Mouse (Mus musculus): ENCODE data around the gene Ttc9. TPM values are rescaled to one million over a fixed set of nuclear protein-coding genes. Genes with fewer than 3 reads are reported as not detected.

Gene Ttc9
- total and polyA plus RNA-seq, 2 experiments from 2014 or later = 3.6 to 7.9 TPM

- DNase-seq (ENCODE audit: low spot score) = no peak
- no peak overlapping the region for H3K4me2 ChIP-seq (ENCODE audit: low read depth, low read length)
- WGBS = 57% methylated on average over 5 of the region's 5 CpGs
- no peak overlapping the region for H3K9ac ChIP-seq (replicated peaks; ENCODE audit: low read depth, low read length)
- H3K4me3 ChIP-seq (ENCODE audit: low read depth, low read length) = no peak overlapping the region
- ATAC-seq (ENCODE audit: insufficient read depth, low read depth) = no peak
- H3K27ac ChIP-seq (ENCODE audit: low read depth) = no peak overlapping the region
- H3K4me1 ChIP-seq (ENCODE audit: control insufficient read depth, insufficient read depth) = no peaks in the 10 kb centered on the region
- TF ChIP-seq EP300 (IDR thresholded peaks at IDR 0.05; ENCODE audit: low read depth) (no peak), CTCF (IDR thresholded peaks at IDR 0.05; ENCODE audit: low read depth) (no peak)
- no peaks in the 10 kb centered on the region for H3K27me3 ChIP-seq (ENCODE audit: control insufficient read depth, insufficient read depth, low read length)
- H3K9me3 ChIP-seq (replicated peaks; ENCODE audit: control insufficient read depth, low read length) = no peaks in the 10 kb centered on the region
- no peaks in the 10 kb centered on the region for H3K36me3 ChIP-seq (replicated peaks; ENCODE audit: control insufficient read depth, insufficient read depth, low read length)
These were observed 9.6 kb downstream of the Ttc9 start for GRCm38 (mm10) chr12:81640656-81641055.

DNA sequence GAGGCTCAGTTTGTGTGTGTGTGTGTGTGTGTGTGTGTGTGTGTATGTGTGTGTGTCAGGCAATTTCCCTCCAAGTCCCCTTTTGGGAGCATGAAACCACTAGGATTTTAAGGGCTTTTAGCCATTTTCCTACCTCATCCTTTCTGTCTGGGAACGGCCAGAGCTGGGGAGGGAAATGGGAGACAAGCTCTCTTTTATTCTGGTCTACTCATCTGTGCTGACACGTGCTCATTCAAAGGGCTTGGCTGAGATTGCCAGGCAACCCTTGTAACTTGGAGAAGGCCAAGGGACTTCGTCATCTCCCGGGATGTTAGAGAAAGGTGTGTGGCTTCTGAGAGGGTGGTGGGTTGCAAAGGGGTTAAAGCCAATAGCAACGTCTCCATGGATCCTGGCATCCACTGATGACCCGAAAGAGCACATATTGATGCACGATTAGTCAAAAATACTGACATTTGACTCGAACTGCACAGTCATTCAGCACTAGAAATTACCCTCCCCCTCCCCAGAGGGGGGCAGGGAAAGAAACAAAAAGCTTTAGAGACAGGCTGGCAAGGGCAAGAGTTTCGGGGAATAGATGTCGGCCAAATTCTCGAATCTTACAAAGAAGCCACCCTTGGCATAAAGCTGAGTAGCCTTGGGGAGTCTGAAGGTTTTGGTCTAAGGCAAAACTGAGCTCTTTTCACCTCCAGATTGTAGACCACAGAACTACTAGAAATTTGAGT, 11.5 kb downstream of the Ttc9 start:
- H3K4me3 ChIP-seq (ENCODE audit: low read depth, low read length) = no peak overlapping the region
- ATAC-seq (ENCODE audit: insufficient read depth, low read depth) (no peak), DNase-seq (ENCODE audit: low spot score) (no peak)
- no peaks in the 10 kb centered on the region for H3K4me1 ChIP-seq (ENCODE audit: control insufficient read depth, insufficient read depth)
- no peaks in the 10 kb centered on the region for H3K27me3 ChIP-seq (ENCODE audit: control insufficient read depth, insufficient read depth, low read length)
- TF ChIP-seq EP300 (IDR thresholded peaks at IDR 0.05; ENCODE audit: low read depth) = no peak
- TF ChIP-seq CTCF (IDR thresholded peaks at IDR 0.05; ENCODE audit: low read depth) = no peak
- no peaks in the 10 kb centered on the region for H3K36me3 ChIP-seq (replicated peaks; ENCODE audit: control insufficient read depth, insufficient read depth, low read length)
- 67% methylated on average over 11 of the region's 11 CpGs for WGBS
- no peaks in the 10 kb centered on the region for H3K9me3 ChIP-seq (replicated peaks; ENCODE audit: control insufficient read depth, low read length)
- H3K9ac ChIP-seq (replicated peaks; ENCODE audit: low read depth, low read length) = no peak overlapping the region
- no peak overlapping the region for H3K27ac ChIP-seq (ENCODE audit: low read depth)
- H3K4me2 ChIP-seq (ENCODE audit: low read depth, low read length) = no peak overlapping the region

GRCm38 (mm10) chr12:81646811-81647210, 15.8 kb downstream of the Ttc9 start:
- no peaks in the 10 kb centered on the region for H3K36me3 ChIP-seq (replicated peaks; ENCODE audit: control insufficient read depth, insufficient read depth, low read length)
- TF ChIP-seq CTCF (IDR thresholded peaks at IDR 0.05; ENCODE audit: low read depth) = no peak
- TF ChIP-seq EP300 (IDR thresholded peaks at IDR 0.05; ENCODE audit: low read depth) = no peak
- no peak overlapping the region for H3K4me3 ChIP-seq (ENCODE audit: low read depth, low read length)
- no peak overlapping the region for H3K27ac ChIP-seq (ENCODE audit: low read depth)
- H3K9me3 ChIP-seq (replicated peaks; ENCODE audit: control insufficient read depth, low read length) = peaks cover 5% of the 10 kb centered on the region; the same call in 1 of the 2 replicates
- WGBS = 79% methylated on average over 6 of the region's 6 CpGs
- H3K4me1 ChIP-seq (ENCODE audit: control insufficient read depth, insufficient read depth) = no peaks in the 10 kb centered on the region
- DNase-seq (ENCODE audit: low spot score) = no peak
- H3K4me2 ChIP-seq (ENCODE audit: low read depth, low read length) = no peak overlapping the region
- no peak for ATAC-seq (ENCODE audit: insufficient read depth, low read depth)
- no peaks in the 10 kb centered on the region for H3K27me3 ChIP-seq (ENCODE audit: control insufficient read depth, insufficient read depth, low read length)
- H3K9ac ChIP-seq (replicated peaks; ENCODE audit: low read depth, low read length) = no peak overlapping the region

- no peaks in the 10 kb centered on the region for H3K36me3 ChIP-seq (replicated peaks; ENCODE audit: control insufficient read depth, insufficient read depth, low read length)
- H3K4me2 ChIP-seq (ENCODE audit: low read depth, low read length) = no peak overlapping the region
- TF ChIP-seq EP300 (IDR thresholded peaks at IDR 0.05; ENCODE audit: low read depth) = no peak
- no peak for TF ChIP-seq CTCF (IDR thresholded peaks at IDR 0.05; ENCODE audit: low read depth)
- WGBS = 76% methylated on average over 8 of the region's 8 CpGs
- H3K4me1 ChIP-seq (ENCODE audit: control insufficient read depth, insufficient read depth) = no peaks in the 10 kb centered on the region
- ATAC-seq (ENCODE audit: insufficient read depth, low read depth) = no peak
- H3K9me3 ChIP-seq (replicated peaks; ENCODE audit: control insufficient read depth, low read length) = peaks cover 5% of the 10 kb centered on the region; the same call in 1 of the 2 replicates
- H3K27me3 ChIP-seq (ENCODE audit: control insufficient read depth, insufficient read depth, low read length) = no peaks in the 10 kb centered on the region
- DNase-seq (ENCODE audit: low spot score) = no peak
- H3K27ac ChIP-seq (ENCODE audit: low read depth) = no peak overlapping the region
- H3K9ac ChIP-seq (replicated peaks; ENCODE audit: low read depth, low read length) = no peak overlapping the region
- no peak overlapping the region for H3K4me3 ChIP-seq (ENCODE audit: low read depth, low read length)
These were observed 22.3 kb downstream of the Ttc9 start for GRCm38 (mm10) chr12:81653344-81653743.

DNA sequence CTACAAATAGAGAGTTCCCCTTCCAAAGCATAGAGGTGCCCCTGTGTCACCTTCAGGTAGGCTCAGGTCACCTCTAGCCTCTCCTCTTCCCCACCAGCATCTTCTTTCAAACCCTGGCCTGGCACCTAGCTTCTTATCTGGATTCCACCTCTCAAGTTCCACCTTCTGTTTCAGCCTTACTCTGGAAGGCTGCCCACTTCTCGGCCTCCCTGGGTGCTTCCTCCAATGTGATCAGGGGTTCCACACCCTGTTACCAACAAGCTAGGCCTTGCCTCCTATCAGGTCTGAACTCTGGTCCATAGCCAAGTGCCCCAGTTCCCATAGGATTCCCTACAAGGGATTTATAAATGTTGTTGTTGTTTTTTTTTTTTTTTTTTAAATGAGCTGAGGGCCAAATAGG, 26.3 kb downstream of the Ttc9 start:
- no peaks in the 10 kb centered on the region for H3K27me3 ChIP-seq (ENCODE audit: control insufficient read depth, insufficient read depth, low read length)
- no peak overlapping the region for H3K4me3 ChIP-seq (ENCODE audit: low read depth, low read length)
- 38% methylated on average over 1 of the region's 1 CpGs for WGBS
- no peak for TF ChIP-seq EP300 (IDR thresholded peaks at IDR 0.05; ENCODE audit: low read depth)
- DNase-seq (ENCODE audit: low spot score) (no peak), ATAC-seq (ENCODE audit: insufficient read depth, low read depth) (no peak)
- H3K36me3 ChIP-seq (replicated peaks; ENCODE audit: control insufficient read depth, insufficient read depth, low read length) = no peaks in the 10 kb centered on the region
- H3K4me1 ChIP-seq (ENCODE audit: control insufficient read depth, insufficient read depth) = no peaks in the 10 kb centered on the region
- no peaks in the 10 kb centered on the region for H3K9me3 ChIP-seq (replicated peaks; ENCODE audit: control insufficient read depth, low read length)
- H3K9ac ChIP-seq (replicated peaks; ENCODE audit: low read depth, low read length) = no peak overlapping the region
- H3K27ac ChIP-seq (ENCODE audit: low read depth) = no peak overlapping the region
- no peak overlapping the region for H3K4me2 ChIP-seq (ENCODE audit: low read depth, low read length)

GRCm38 (mm10) chr12:81658086-81658485, 27.0 kb downstream of the Ttc9 start:
- Histone ChIP-seq H3K4me1 (ENCODE audit: control insufficient read depth, insufficient read depth) (no peaks in the 10 kb centered on the region), H3K4me3 (ENCODE audit: low read depth, low read length) (no peak overlapping the region), H3K36me3 (replicated peaks; ENCODE audit: control insufficient read depth, insufficient read depth, low read length) (no peaks in the 10 kb centered on the region), H3K9ac (replicated peaks; ENCODE audit: low read depth, low read length) (no peak overlapping the region), H3K9me3 (replicated peaks; ENCODE audit: control insufficient read depth, low read length) (no peaks in the 10 kb centered on the region), H3K4me2 (ENCODE audit: low read depth, low read length) (no peak overlapping the region), H3K27me3 (ENCODE audit: control insufficient read depth, insufficient read depth, low read length) (no peaks in the 10 kb centered on the region), H3K27ac (ENCODE audit: low read depth) (no peak overlapping the region)
- TF ChIP-seq EP300 (IDR thresholded peaks at IDR 0.05; ENCODE audit: low read depth) (no peak), CTCF (IDR thresholded peaks at IDR 0.05; ENCODE audit: low read depth) (no peak)
- ATAC-seq (ENCODE audit: insufficient read depth, low read depth) (no peak), DNase-seq (ENCODE audit: low spot score) (no peak)
- WGBS = 90% methylated on average over 7 of the region's 7 CpGs

Measured in heart, postnatal 0 days (tissue).